Mouse (Mus musculus) lung, postnatal 0 days (tissue): ENCODE measurements around the gene Apod.

Experiments
- CTCF ChIP-seq: IDR thresholded peaks from 2 replicates; pipeline ENCODE4 v1.5.1; 2016; ENCODE audit warnings: antibody characterized with exemption, mild to moderate bottlenecking
- EP300 ChIP-seq: IDR thresholded peaks from 2 replicates; pipeline ENCODE4 v1.6.1; 2016; ENCODE audit warnings: antibody characterized with exemption, mild to moderate bottlenecking, control low read depth

- TF ChIP-seq CTCF (no peak), EP300 (no peak)
Measured at GRCm38 (mm10) chr16:31342966-31343365, 28.4 kb upstream of the Apod start.
